Mouse (Mus musculus) erythroblast, adult 5-6 weeks (primary cell): ENCODE results near the gene Rdh5. TPM values are rescaled to one million over a fixed set of nuclear protein-coding genes. Genes with fewer than 3 reads are reported as not detected.

ENCODE experiments used
- ATAC-seq: replicated peaks from 2 replicates; pipeline ENCODE4 v1.8.0; 2016; ENCODE audit warnings: moderate number of reproducible peaks, mild to moderate bottlenecking, moderate TSS enrichment, inconsistent platforms; ENCODE audit not compliant: poor library complexity, low FRiP score, severe bottlenecking
- total RNA-seq, 2 experiments: library from RNA; stranded (forward) in 1 of 2; stranded (reverse) in 1 of 2; fragments of 150-400 nt in 1 of 2; fragments of 200-764, 138-1000 nt in 1 of 2; gene quantifications; 2 replicates each; pipeline versions ENCODE4 v1.2.3 to v1.2.4; 2015 to 2017; ENCODE audit warnings: low replicate concordance in 2 of 2

Gene Rdh5
- total RNA-seq, 2 experiments from 2014 or later, result not detected

DNA sequence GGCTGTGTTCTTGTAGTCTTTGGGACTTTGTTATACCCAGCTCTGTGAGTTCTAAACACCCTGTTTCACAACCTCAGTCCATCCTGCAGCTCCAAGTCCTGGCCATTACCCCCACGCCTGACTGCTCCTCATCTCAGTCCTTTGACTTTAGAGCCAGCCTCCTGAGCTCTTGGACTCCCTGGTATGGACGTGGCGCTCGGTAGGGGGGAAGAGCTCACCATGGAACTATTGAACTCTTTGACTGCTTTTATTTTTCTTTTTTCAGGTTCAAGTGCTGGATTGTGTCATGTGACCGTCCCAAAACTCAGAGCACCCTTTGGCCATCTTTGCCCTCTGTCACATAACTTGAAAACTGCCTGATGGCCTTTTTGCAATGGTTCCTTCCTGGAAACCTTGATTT, 40.6 kb downstream of the Rdh5 start:
- no peak for ATAC-seq

DNA sequence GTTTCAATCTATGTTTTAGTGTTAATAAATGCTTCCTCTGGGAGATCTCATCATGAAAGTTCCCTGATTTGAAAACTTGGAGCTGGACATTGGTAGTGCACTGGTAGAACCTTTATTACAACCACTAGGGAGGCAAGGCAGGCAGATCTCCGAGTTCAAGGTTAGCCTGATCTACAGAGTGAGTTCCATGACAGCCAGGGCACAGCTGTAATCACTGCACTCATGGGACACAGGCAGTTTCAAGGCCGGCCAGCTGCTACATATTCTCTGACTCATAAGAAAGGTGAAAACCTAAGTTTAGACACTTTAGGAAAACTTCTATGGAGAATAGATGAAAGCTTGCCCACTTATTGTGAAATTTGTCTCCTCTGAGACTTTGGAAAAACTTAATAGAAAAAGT, 43.9 kb downstream of the Rdh5 start:
- ATAC-seq, result no peak

GRCm38 (mm10) chr10:128878291-128878690, 44.4 kb downstream of the Rdh5 start:
- ATAC-seq, result no peak

GRCm38 (mm10) chr10:128870341-128870740, 52.3 kb downstream of the Rdh5 start:
- no peak for ATAC-seq

GRCm38 (mm10) chr10:128866518-128866917, 56.2 kb downstream of the Rdh5 start:
- ATAC-seq, result no peak

GRCm38 (mm10) chr10:128866042-128866441, 56.6 kb downstream of the Rdh5 start:
- no peak for ATAC-seq

Other genes starting within 250 kb of the Rdh5 start
- gene Suox, start 248.8 kb downstream of the Rdh5 start, total RNA-seq (2015; ENCODE audit: low replicate concordance), result 3.1 and 7.5 TPM in 2 replicates
- gene Suox, start 248.8 kb downstream of the Rdh5 start, total RNA-seq (2017; ENCODE audit: low replicate concordance), result 8.4 and 11.3 TPM in 2 replicates
- 26.9 and 42.2 TPM in 2 replicates for gene Rab5b, start 226.6 kb downstream of the Rdh5 start, total RNA-seq (2015; ENCODE audit: low replicate concordance)
- 64.8 and 71.7 TPM in 2 replicates for gene Rab5b, start 226.6 kb downstream of the Rdh5 start, total RNA-seq (2017; ENCODE audit: low replicate concordance)
- gene Pmel, start 218.7 kb downstream of the Rdh5 start, total RNA-seq (2015; ENCODE audit: low replicate concordance), result not detected in 2 replicates
- gene Pmel, start 218.7 kb downstream of the Rdh5 start, total RNA-seq (2017; ENCODE audit: low replicate concordance), result not detected in 2 replicates
- 29.8 and 37.2 TPM in 2 replicates for gene Cdk2, start 217.9 kb downstream of the Rdh5 start, total RNA-seq (2015; ENCODE audit: low replicate concordance)
- gene Cdk2, start 217.9 kb downstream of the Rdh5 start, total RNA-seq (2017; ENCODE audit: low replicate concordance), result 21.0 and 34.3 TPM in 2 replicates
- gene Dgka, start 178.0 kb downstream of the Rdh5 start, total RNA-seq (2015; ENCODE audit: low replicate concordance), result 8.2 and 13.4 TPM in 2 replicates
- gene Dgka, start 178.0 kb downstream of the Rdh5 start, total RNA-seq (2017; ENCODE audit: low replicate concordance), result 2.9 and 4.7 TPM in 2 replicates
- gene Pym1, start 175.0 kb downstream of the Rdh5 start, total RNA-seq (2015; ENCODE audit: low replicate concordance), result 2.5 and 17.5 TPM in 2 replicates
- 9.1 and 12.4 TPM in 2 replicates for gene Pym1, start 175.0 kb downstream of the Rdh5 start, total RNA-seq (2017; ENCODE audit: low replicate concordance)
- 0.38 TPM in 1 of 2 replicates, not detected in the other for gene Mmp19, start 132.0 kb downstream of the Rdh5 start, total RNA-seq (2015; ENCODE audit: low replicate concordance)
- 0.85 and 1.5 TPM in 2 replicates for gene Mmp19, start 132.0 kb downstream of the Rdh5 start, total RNA-seq (2017; ENCODE audit: low replicate concordance)
- gene Dnajc14, start 118.8 kb downstream of the Rdh5 start, total RNA-seq (2015; ENCODE audit: low replicate concordance), result 16.5 and 17.6 TPM in 2 replicates
- gene Dnajc14, start 118.8 kb downstream of the Rdh5 start, total RNA-seq (2017; ENCODE audit: low replicate concordance), result 9.5 and 9.6 TPM in 2 replicates
- gene Tmem198b, start 118.5 kb downstream of the Rdh5 start, total RNA-seq (2015; ENCODE audit: low replicate concordance), result 0.19 and 1.7 TPM in 2 replicates
- 0.42 and 3.7 TPM in 2 replicates for gene Tmem198b, start 118.5 kb downstream of the Rdh5 start, total RNA-seq (2017; ENCODE audit: low replicate concordance)
- 74.4 and 106 TPM in 2 replicates for gene Sarnp, start 105.6 kb downstream of the Rdh5 start, total RNA-seq (2015; ENCODE audit: low replicate concordance)
- gene Sarnp, start 105.6 kb downstream of the Rdh5 start, total RNA-seq (2017; ENCODE audit: low replicate concordance), result 93.5 and 113 TPM in 2 replicates
- gene Ormdl2, start 101.2 kb downstream of the Rdh5 start, total RNA-seq (2015; ENCODE audit: low replicate concordance), result 5.4 and 18.8 TPM in 2 replicates
- 13.0 and 28.2 TPM in 2 replicates for gene Ormdl2, start 101.2 kb downstream of the Rdh5 start, total RNA-seq (2017; ENCODE audit: low replicate concordance)
- not detected in 2 replicates for gene Gdf11, start 31.2 kb downstream of the Rdh5 start, total RNA-seq (2015; ENCODE audit: low replicate concordance)
- not detected in 2 replicates for gene Gdf11, start 31.2 kb downstream of the Rdh5 start, total RNA-seq (2017; ENCODE audit: low replicate concordance)
- 90.9 and 115 TPM in 2 replicates for gene Cd63, start 21.9 kb downstream of the Rdh5 start, total RNA-seq (2015; ENCODE audit: low replicate concordance)
- 27.2 and 35.5 TPM in 2 replicates for gene Cd63, start 21.9 kb downstream of the Rdh5 start, total RNA-seq (2017; ENCODE audit: low replicate concordance)
- 25.4 and 37.0 TPM in 2 replicates for gene Bloc1s1, start 1.1 kb upstream of the Rdh5 start, total RNA-seq (2015; ENCODE audit: low replicate concordance)
- 22.7 and 24.7 TPM in 2 replicates for gene Bloc1s1, start 1.1 kb upstream of the Rdh5 start, total RNA-seq (2017; ENCODE audit: low replicate concordance)
- gene Itga7, start 10.9 kb upstream of the Rdh5 start, total RNA-seq (2015; ENCODE audit: low replicate concordance), result not detected in 2 replicates
- gene Itga7, start 10.9 kb upstream of the Rdh5 start, total RNA-seq (2017; ENCODE audit: low replicate concordance), result not detected in 2 replicates
- not detected in 2 replicates for gene Mettl7b, start 38.1 kb upstream of the Rdh5 start, total RNA-seq (2015; ENCODE audit: low replicate concordance)
- gene Mettl7b, start 38.1 kb upstream of the Rdh5 start, total RNA-seq (2017; ENCODE audit: low replicate concordance), result not detected in 2 replicates
- not detected in 2 replicates for gene Olfr9, start 66.5 kb upstream of the Rdh5 start, total RNA-seq (2015; ENCODE audit: low replicate concordance)
- gene Olfr9, start 66.5 kb upstream of the Rdh5 start, total RNA-seq (2017; ENCODE audit: low replicate concordance), result not detected in 2 replicates
- not detected in 2 replicates for gene Olfr763, start 87.9 kb upstream of the Rdh5 start, total RNA-seq (2015; ENCODE audit: low replicate concordance)
- gene Olfr763, start 87.9 kb upstream of the Rdh5 start, total RNA-seq (2017; ENCODE audit: low replicate concordance), result not detected in 2 replicates
- gene Olfr764-ps1, start 117.0 kb upstream of the Rdh5 start, total RNA-seq (2015; ENCODE audit: low replicate concordance), result not detected in 2 replicates
- gene Olfr764-ps1, start 117.0 kb upstream of the Rdh5 start, total RNA-seq (2017; ENCODE audit: low replicate concordance), result not detected in 2 replicates
- gene Olfr765, start 127.1 kb upstream of the Rdh5 start, total RNA-seq (2015; ENCODE audit: low replicate concordance), result not detected in 2 replicates
- not detected in 2 replicates for gene Olfr765, start 127.1 kb upstream of the Rdh5 start, total RNA-seq (2017; ENCODE audit: low replicate concordance)
- not detected in 2 replicates for gene Olfr766-ps1, start 146.1 kb upstream of the Rdh5 start, total RNA-seq (2015; ENCODE audit: low replicate concordance)
- gene Olfr766-ps1, start 146.1 kb upstream of the Rdh5 start, total RNA-seq (2017; ENCODE audit: low replicate concordance), result not detected in 2 replicates
- not detected in 2 replicates for gene Olfr767, start 160.0 kb upstream of the Rdh5 start, total RNA-seq (2015; ENCODE audit: low replicate concordance)
- not detected in 2 replicates for gene Olfr767, start 160.0 kb upstream of the Rdh5 start, total RNA-seq (2017; ENCODE audit: low replicate concordance)
- not detected in 2 replicates for gene Olfr768, start 176.5 kb upstream of the Rdh5 start, total RNA-seq (2015; ENCODE audit: low replicate concordance)
- gene Olfr768, start 176.5 kb upstream of the Rdh5 start, total RNA-seq (2017; ENCODE audit: low replicate concordance), result not detected in 2 replicates
- not detected in 2 replicates for gene Olfr769, start 195.0 kb upstream of the Rdh5 start, total RNA-seq (2015; ENCODE audit: low replicate concordance)
- gene Olfr769, start 195.0 kb upstream of the Rdh5 start, total RNA-seq (2017; ENCODE audit: low replicate concordance), result not detected in 2 replicates
- not detected in 2 replicates for gene Olfr770, start 216.1 kb upstream of the Rdh5 start, total RNA-seq (2015; ENCODE audit: low replicate concordance)
- gene Olfr770, start 216.1 kb upstream of the Rdh5 start, total RNA-seq (2017; ENCODE audit: low replicate concordance), result not detected in 2 replicates
- gene Olfr771, start 241.9 kb upstream of the Rdh5 start, total RNA-seq (2015; ENCODE audit: low replicate concordance), result not detected in 2 replicates
- not detected in 2 replicates for gene Olfr771, start 241.9 kb upstream of the Rdh5 start, total RNA-seq (2017; ENCODE audit: low replicate concordance)